Mouse (Mus musculus): Measurements from ENCODE around the gene Bmp8a.

GRCm38 (mm10) chr4:123313010-123313409, 30.0 kb downstream of the Bmp8a start:
- TF ChIP-seq CTCF (IDR thresholded peaks at IDR 0.05; ENCODE audit: low read depth, low read length): no peak
- TF ChIP-seq EP300 (IDR thresholded peaks at IDR 0.05; ENCODE audit: insufficient read depth, low read depth, low read length): no peak
- TF ChIP-seq POLR2A (IDR thresholded peaks at IDR 0.05; ENCODE audit: insufficient read depth, low read length): no peak
